Mouse (Mus musculus): ENCODE measurements around the gene Ddx56. TPM values are rescaled to one million over a fixed set of nuclear protein-coding genes. Genes with fewer than 3 reads are reported as not detected.

Gene Ddx56
- total and polyA plus RNA-seq, 3 experiments = 163 to 274 (median 200) TPM

GRCm38 (mm10) chr11:6233025-6233424, 34.5 kb downstream of the Ddx56 start:
- dilution Hi-C loops (cut with MboI; ENCODE audit: extremely low pct_ligation_motif_present, extremely low pct_unique_long_range_greater_than_20kb, low sequenced_read_pairs) = no loop called here
- Histone ChIP-seq H3K9ac (ENCODE audit: insufficient read depth, low read depth) (no peak overlapping the region), H3K27me3 (replicated peaks) (peaks cover 45% of the 10 kb centered on the region), H3K27ac (ENCODE audit: insufficient read depth, low read depth) (no peak overlapping the region), H3K79me2 (replicated peaks; ENCODE audit: control insufficient read depth, extremely low read depth, insufficient read depth, poor library complexity, severe bottlenecking) (no peaks in the 10 kb centered on the region), H3K4me2 (ENCODE audit: insufficient read depth, low read depth, poor library complexity, severe bottlenecking) (no peak overlapping the region), H3K4me1 (ENCODE audit: control insufficient read depth in 1 of 2, insufficient read depth in 2 of 2) (no peaks in the 10 kb centered on the region), H3K4me3 (replicated peaks in 1 of 3; ENCODE audit: low read depth in 2 of 3, low read length in 2 of 3, poor library complexity in 1 of 3) (no peak overlapping the region), H3K9me3 (replicated peaks; ENCODE audit: low read length) (peaks cover 24% of the 10 kb centered on the region), H3K36me3 (replicated peaks in 1 of 2; ENCODE audit: control insufficient read depth in 1 of 2, insufficient read depth in 1 of 2, low read length in 1 of 2) (no peaks in the 10 kb centered on the region)
- no peak for TF ChIP-seq ZKSCAN1 (IDR thresholded peaks at IDR 0.05; ENCODE audit: borderline replicate concordance, low read depth, low read length)
- TF ChIP-seq TCF12 (IDR thresholded peaks at IDR 0.05; ENCODE audit: low read depth, low read length) = no peak
- no peak for TF ChIP-seq HCFC1 (IDR thresholded peaks at IDR 0.05; ENCODE audit: low read depth, low read length)
- no peak for TF ChIP-seq GABPA (IDR thresholded peaks at IDR 0.05; ENCODE audit: insufficient replicate concordance, low read depth, low read length)
- TF ChIP-seq USF2 (conservative IDR thresholded peaks at IDR 0.05; ENCODE audit: low read depth, low read length) = no peak
- TF ChIP-seq ELF1 (IDR thresholded peaks at IDR 0.05; ENCODE audit: low read depth, low read length) = no peak
- no peak for TF ChIP-seq POLR2AphosphoS2 (IDR thresholded peaks at IDR 0.05; ENCODE audit: low read depth, low read length)
- no peak for TF ChIP-seq PAX5 (IDR thresholded peaks at IDR 0.05; ENCODE audit: low read length)
- no peak for TF ChIP-seq MAFK (IDR thresholded peaks at IDR 0.05; ENCODE audit: insufficient replicate concordance, low read length)
- TF ChIP-seq KAT2A (IDR thresholded peaks at IDR 0.05; ENCODE audit: insufficient replicate concordance, low read length) = no peak
- TF ChIP-seq CHD1 (IDR thresholded peaks at IDR 0.05; ENCODE audit: low read depth, low read length) = no peak
- no peak for TF ChIP-seq EP300 (IDR thresholded peaks at IDR 0.05; ENCODE audit: low read length)
- no peak for TF ChIP-seq JUN (IDR thresholded peaks at IDR 0.05; ENCODE audit: insufficient read depth, low read depth, low read length)
- no peak for TF ChIP-seq POLR2A (IDR thresholded peaks at IDR 0.05; ENCODE audit: low read depth, low read length)
- TF ChIP-seq CHD2 (IDR thresholded peaks at IDR 0.05; ENCODE audit: low read length) = no peak
- TF ChIP-seq ZC3H11A (IDR thresholded peaks at IDR 0.05; ENCODE audit: low read depth, low read length) = no peak
- TF ChIP-seq MAZ (IDR thresholded peaks at IDR 0.05; ENCODE audit: low read depth, low read length) = no peak
- no peak for TF ChIP-seq E2F4 (IDR thresholded peaks at IDR 0.05; ENCODE audit: insufficient replicate concordance, low read depth, low read length)
- TF ChIP-seq MXI1 (IDR thresholded peaks at IDR 0.05; ENCODE audit: low read depth, low read length) = no peak
- no peak for TF ChIP-seq NRF1 (IDR thresholded peaks at IDR 0.05; ENCODE audit: low read depth, low read length)
- no peak for DNase-seq (ENCODE audit: extremely low read depth)
- in situ Hi-C loops (cut with MboI; ENCODE audit: low pct_ligation_motif_present, low pct_unique_long_range_greater_than_20kb, low sequenced_read_pairs) = loop anchor here (5.0 kb wide), 1 partner anchor 34 kb away; the partner anchor contains the start of gene Ddx56

DNA sequence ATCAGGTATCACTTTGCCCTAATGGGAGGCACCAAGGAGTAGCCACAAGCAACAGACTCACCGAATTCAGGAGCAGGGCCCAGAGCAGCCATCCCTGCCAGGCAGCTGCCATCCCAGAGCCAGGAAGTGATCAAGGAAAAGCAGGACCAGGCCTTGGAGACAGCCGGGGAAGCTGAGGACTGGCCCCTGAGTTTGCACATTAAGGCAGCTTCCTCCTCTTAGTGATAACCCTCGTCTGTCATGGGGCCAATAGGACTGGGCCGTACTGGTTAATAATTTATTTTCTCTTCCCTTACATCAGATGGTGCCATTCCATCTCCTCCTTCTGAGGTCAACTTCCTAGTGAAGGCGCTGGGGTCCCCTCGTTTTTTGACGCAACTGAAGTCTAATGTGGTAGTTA, 37.6 kb downstream of the Ddx56 start, which contains the start of gene Npc1l1:
Npc1l1 (minus strand) TSS at position 132 of the 400 bp plus-strand sequence.
- no peak for DNase-seq (ENCODE audit: extremely low read depth)
- no peak within 1 kb of the TSS for H3K4me2 ChIP-seq (ENCODE audit: insufficient read depth, low read depth, poor library complexity, severe bottlenecking)
- H3K79me2 ChIP-seq (replicated peaks; ENCODE audit: control insufficient read depth, extremely low read depth, insufficient read depth, poor library complexity, severe bottlenecking) = no peaks in the 10 kb centered on the region
- in situ Hi-C loops (cut with MboI; ENCODE audit: low pct_ligation_motif_present, low pct_unique_long_range_greater_than_20kb, low sequenced_read_pairs) = loop anchor here (5.0 kb wide), 1 partner anchor 37 kb away; the partner anchor contains the start of gene Ddx56
- dilution Hi-C loops (cut with MboI; ENCODE audit: extremely low pct_ligation_motif_present, extremely low pct_unique_long_range_greater_than_20kb, low sequenced_read_pairs) = no loop called here
- peaks cover 10% of the 10 kb centered on the region for H3K9me3 ChIP-seq (replicated peaks; ENCODE audit: low read length)
- no peaks in the 10 kb centered on the region for H3K36me3 ChIP-seq (replicated peaks in 1 of 2; ENCODE audit: control insufficient read depth in 1 of 2, insufficient read depth in 1 of 2, low read length in 1 of 2)
- H3K27ac ChIP-seq (ENCODE audit: insufficient read depth, low read depth) = no peak within 1 kb of the TSS
- H3K27me3 ChIP-seq (replicated peaks) = peaks cover 73% of the 10 kb centered on the region
- H3K9ac ChIP-seq (ENCODE audit: insufficient read depth, low read depth) = no peak within 1 kb of the TSS
- H3K4me3 ChIP-seq (replicated peaks in 1 of 3; ENCODE audit: low read depth in 2 of 3, low read length in 2 of 3, poor library complexity in 1 of 3) = no peak within 1 kb of the TSS
- TF ChIP-seq POLR2A (IDR thresholded peaks at IDR 0.05; ENCODE audit: low read depth, low read length) (no peak), MXI1 (IDR thresholded peaks at IDR 0.05; ENCODE audit: low read depth, low read length) (no peak), ZMIZ1 (IDR thresholded peaks at IDR 0.05; ENCODE audit: low read depth, low read length) (no peak)
- peaks cover 0 to 4% of the 10 kb centered on the region in 2 experiments; a peak in 1 of 4 replicates for H3K4me1 ChIP-seq (ENCODE audit: control insufficient read depth in 1 of 2, insufficient read depth in 2 of 2)

All from CH12.LX (cell line).